Mouse (Mus musculus) forelimb bud, embryonic 11.5 days (tissue): ENCODE data around the gene Bpifa2.
"Not testable (repeated sequence)": the region's sequence is repeated elsewhere in the genome, so short reads cannot be mapped to it uniquely, and the experiment has no call there.

Experiments used
- DNase-seq: peaks from one replicate; pipeline ENCODE4 v3.0.0-alpha.2; 2012; ENCODE audit warnings: low read depth, low spot score

Bpifa2 gene

DNA sequence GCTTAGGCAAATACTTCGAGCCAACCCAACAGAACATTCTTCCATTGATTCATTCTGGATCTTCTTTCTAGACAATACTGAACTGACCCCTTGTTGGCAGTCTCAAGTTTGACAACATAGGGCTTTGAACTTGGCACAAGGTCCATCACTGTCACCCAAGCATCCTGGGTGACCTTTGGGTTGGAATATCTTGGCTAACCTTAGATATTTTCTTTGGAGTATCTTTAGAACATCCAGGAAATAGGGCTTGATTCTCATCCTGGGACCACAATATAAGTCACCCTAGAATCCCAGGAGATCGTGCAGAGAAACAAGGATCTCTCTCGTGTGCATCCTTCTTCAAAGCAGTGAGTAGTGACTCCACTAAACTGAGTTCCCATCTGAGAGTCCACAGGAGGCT lies at the start of gene Bpifa2:
Gene Bpifa2 (plus strand): TSS at position 301 of the 400 bp plus-strand sequence.
- no peak for DNase-seq

GRCm38 (mm10) chr2:153962821-153963331 lies 45.2 kb upstream of the Bpifa2 start:
- DNase-seq: no peak

DNA sequence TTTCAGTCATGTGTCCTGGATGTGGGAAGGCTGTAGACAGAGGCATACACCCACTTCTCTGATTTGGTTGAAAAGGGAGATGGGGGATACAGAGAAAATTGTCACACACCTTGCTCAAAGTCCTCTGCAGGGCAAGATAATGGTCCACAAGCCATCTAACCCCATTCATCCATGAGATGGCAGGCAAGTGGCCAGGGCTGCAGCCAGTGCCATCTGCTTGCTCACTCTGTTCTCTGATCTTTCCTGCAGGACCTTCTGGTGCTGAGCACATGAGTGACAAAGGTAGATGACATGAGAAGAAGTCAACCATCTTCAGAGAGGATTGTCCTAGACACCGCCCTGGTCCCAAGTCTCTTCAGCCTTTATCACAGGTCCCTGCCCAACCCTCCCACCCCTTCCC lies 44.7 kb upstream of the Bpifa2 start:
- no peak for DNase-seq

- DNase-seq: no peak
These were observed 37.8 kb upstream of the Bpifa2 start for GRCm38 (mm10) chr2:153970221-153970620.

DNA sequence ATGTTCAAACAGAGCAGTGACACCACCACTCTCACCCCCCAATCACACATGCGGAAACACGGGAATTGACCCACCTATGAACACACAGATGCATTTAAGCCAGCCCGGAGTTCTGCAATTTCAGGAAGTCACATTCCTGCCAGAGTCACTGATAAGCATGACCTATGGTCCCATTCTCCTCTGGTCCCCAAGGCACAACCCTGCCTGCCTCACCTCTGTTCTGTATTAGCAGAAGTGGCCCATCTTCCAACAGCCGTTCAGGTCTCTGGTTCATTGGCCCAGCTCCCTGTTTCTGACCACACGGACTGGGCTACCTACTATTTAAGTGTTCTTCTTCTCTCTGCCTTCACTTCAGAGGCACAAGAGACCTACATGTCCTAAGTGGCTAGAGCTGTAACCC lies 33.5 kb upstream of the Bpifa2 start, which contains the start of gene Bpifa6:
Gene Bpifa6 (plus strand): TSS at position 364 of the 400 bp plus-strand sequence.
- DNase-seq: no peak

GRCm38 (mm10) chr2:153995770-153996169 lies 12.3 kb upstream of the Bpifa2 start:
- DNase-seq: peak; percentile 69

DNA sequence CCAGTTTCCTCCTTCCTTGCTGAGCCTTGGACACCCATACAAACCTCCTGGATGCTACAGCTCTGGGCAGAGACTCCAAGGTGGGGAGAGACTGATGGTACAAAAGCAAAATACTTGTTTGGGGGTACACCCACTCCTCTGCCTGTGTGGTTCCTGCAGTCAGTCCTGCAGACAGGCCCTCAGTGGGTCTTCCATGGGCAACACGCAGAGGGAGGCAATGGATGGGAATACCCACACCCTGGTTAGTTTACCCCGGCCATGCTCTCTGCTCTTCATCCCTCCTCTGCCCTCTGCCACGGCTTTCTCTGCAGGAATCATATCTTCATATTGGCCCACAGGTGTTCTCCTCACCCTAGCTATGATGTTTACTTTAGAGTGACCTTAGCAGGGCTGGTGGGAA lies 7.6 kb upstream of the Bpifa2 start:
- DNase-seq: no peak

DNA sequence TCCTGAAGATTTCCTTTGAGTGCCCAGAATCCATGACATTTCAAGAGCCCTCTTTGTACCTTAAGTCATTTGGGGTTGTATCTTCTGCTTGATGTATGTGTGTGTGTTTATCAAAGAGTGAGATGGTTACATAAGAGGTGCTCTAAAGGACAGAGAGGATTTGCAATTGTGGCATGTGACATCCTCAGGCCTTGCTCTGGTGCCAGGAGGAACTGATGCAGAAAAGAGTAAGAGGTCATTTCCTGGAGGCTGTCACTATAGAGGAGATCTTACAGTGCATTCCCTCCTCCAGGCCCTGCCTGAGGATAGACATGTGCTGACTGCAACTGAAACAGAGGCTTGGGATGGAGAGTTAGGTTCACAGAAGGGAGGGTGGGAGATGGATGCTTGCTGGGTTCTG lies 7.0 kb upstream of the Bpifa2 start:
- no peak for DNase-seq

- DNase-seq: no peak
These were observed 3.6 kb upstream of the Bpifa2 start for GRCm38 (mm10) chr2:154004456-154004855.

- no peak for DNase-seq
These were observed 3.0 kb upstream of the Bpifa2 start for GRCm38 (mm10) chr2:154005094-154005493.

GRCm38 (mm10) chr2:154005734-154006133 lies 2.3 kb upstream of the Bpifa2 start:
- no peak for DNase-seq

- no peak for DNase-seq
These were observed 1.7 kb upstream of the Bpifa2 start for GRCm38 (mm10) chr2:154006331-154006730.

DNA sequence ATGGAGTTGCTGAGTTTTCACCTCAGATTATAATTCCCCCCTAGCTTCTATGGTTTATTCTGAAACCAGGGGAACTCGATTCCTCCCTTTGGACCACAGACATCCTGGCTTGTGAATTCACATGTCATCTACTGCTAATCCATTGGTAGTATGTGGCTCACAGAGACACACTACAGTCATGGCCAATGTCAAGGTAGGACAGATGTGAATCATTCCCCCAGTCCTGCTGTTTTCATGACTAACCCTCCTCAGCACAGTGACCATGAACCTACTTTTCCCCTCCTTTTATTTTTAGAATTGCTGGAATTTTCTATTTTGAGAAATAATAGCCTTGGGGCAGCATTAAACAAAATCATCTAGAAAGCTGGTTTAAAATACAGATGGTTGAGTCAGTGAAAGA lies 684 bp upstream of the Bpifa2 start:
- no peak for DNase-seq

- no peak for DNase-seq
These were observed 9.9 kb downstream of the Bpifa2 start for GRCm38 (mm10) chr2:154017990-154018389.

- DNase-seq: not testable (repeated sequence)
These were observed 16.6 kb downstream of the Bpifa2 start for GRCm38 (mm10) chr2:154024676-154025075.

GRCm38 (mm10) chr2:154038932-154039331 lies 30.9 kb downstream of the Bpifa2 start:
- DNase-seq: peak; percentile 18

DNA sequence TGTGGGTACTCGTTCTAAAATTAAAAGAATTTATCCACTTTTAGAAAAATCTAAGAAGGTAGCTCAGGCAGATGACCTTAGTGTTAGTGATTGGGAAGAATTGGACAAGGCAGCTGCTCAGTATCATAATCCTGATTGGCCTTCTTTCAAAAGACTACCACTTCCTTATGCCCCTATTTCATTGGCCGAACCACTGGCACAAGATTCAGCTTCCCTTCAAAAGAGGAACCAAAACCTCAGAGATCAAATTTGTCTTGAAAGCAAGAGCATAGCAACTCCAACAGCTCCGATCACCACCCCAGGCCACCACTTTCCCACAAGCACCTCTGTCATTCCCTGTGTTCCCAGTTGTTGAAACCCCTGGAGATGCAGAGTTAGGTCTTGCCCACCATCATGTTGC lies 36.7 kb downstream of the Bpifa2 start:
- DNase-seq: no peak

GRCm38 (mm10) chr2:154058690-154059089 lies 50.6 kb downstream of the Bpifa2 start:
- no peak for DNase-seq
